Mouse (Mus musculus) limb, embryonic 12.5 days (tissue): ENCODE data around the gene BC030499. TPM values are rescaled to one million over a fixed set of nuclear protein-coding genes. Genes with fewer than 3 reads are reported as not detected.

ENCODE experiments used
- ATAC-seq: fragments of 200-750 bp; cut with Nextera tagmentation; 2 replicates; pipeline ENCODE4 v1.8.0; 2017; ENCODE audit warnings: low read depth, moderate TSS enrichment; ENCODE audit not compliant: insufficient number of reproducible peaks, insufficient read depth, low FRiP score, low TSS enrichment
- H3K27ac ChIP-seq: fragments of 300-500 bp; sonication (generic); 2 replicates; pipeline ENCODE4 v1.5.1; 2016; ENCODE audit warnings: mild to moderate bottlenecking, moderate library complexity
- H3K27me3 ChIP-seq: fragments of 300-500 bp; sonication (generic); 2 replicates; pipeline ENCODE4 v1.6.1; 2016; ENCODE audit warnings: mild to moderate bottlenecking, moderate library complexity
- H3K36me3 ChIP-seq: fragments of 300-500 bp; sonication (generic); 2 replicates; pipeline ENCODE4 v1.6.1; 2016; ENCODE audit warnings: mild to moderate bottlenecking, moderate library complexity
- H3K4me1 ChIP-seq: fragments of 300-500 bp; sonication (generic); replicated peaks from 2 replicates; pipeline ENCODE4 v1.6.1; 2016
- H3K4me2 ChIP-seq: fragments of 300-500 bp; sonication (generic); 2 replicates; pipeline ENCODE4 v1.6.1; 2016; ENCODE audit warnings: mild to moderate bottlenecking, moderate library complexity
- H3K4me3 ChIP-seq: fragments of 300-500 bp; sonication (generic); replicated peaks from 2 replicates; pipeline ENCODE4 v1.5.1; 2016; ENCODE audit warnings: mild to moderate bottlenecking
- H3K9ac ChIP-seq: fragments of 300-500 bp; sonication (generic); replicated peaks from 2 replicates; pipeline ENCODE4 v1.6.1; 2016; ENCODE audit warnings: mild to moderate bottlenecking, moderate library complexity
- H3K9me3 ChIP-seq: fragments of 300-500 bp; sonication (generic); 2 replicates; pipeline ENCODE4 v1.6.1; 2016; ENCODE audit warnings: mild to moderate bottlenecking, moderate library complexity
- WGBS: fragments of 180-500 bp; shearing (Covaris S2); methylation state at CpG from one replicate; pipeline ENCODE4 v1.1.7; 2016; 5-methylcytosine and 5-hydroxymethylcytosine counted together
- polyA plus RNA-seq: library from polyadenylated mRNA; unstranded; fragments of >200 nt; fragmentation: Nextera tagmentation; extraction: Ambion mirVana; gene quantifications from 2 replicates; pipeline ENCODE4 v1.2.1, GENCODE M21; 2016

BC030499 gene
- polyA plus RNA-seq, 1 experiment from 2014 or later: 0.26 TPM

DNA sequence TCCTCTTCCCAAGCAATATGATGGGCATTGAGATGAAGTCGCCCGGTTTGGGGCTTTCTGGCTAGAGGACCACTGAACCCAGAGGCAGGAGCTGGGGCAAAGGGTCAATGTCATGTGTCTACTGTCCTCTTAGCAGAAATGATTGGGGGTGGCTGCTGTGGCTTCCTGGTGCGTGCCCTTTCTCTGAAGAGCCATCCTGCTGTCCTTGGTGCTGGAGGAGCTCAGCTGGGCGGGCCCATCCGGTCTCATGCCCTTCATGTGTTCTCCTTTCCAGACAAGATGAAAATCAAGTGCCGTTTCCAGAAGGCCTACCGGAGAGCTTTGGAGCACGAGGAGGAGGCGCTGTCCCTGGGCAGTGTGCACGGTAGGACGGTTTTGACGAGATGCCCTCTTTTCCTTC, 42.0 kb downstream of the BC030499 start:
- H3K9ac ChIP-seq: no peak overlapping the region
- no peaks in the 10 kb centered on the region for H3K9me3 ChIP-seq
- H3K27ac ChIP-seq: no peak overlapping the region
- H3K4me2 ChIP-seq: no peak overlapping the region
- H3K4me3 ChIP-seq: no peak overlapping the region
- no peak for ATAC-seq
- H3K27me3 ChIP-seq: no peaks in the 10 kb centered on the region
- H3K4me1 ChIP-seq: peaks cover 11% of the 10 kb centered on the region
- H3K36me3 ChIP-seq: peaks cover 57% of the 10 kb centered on the region
- WGBS: 96% methylated on average over 12 of the region's 12 CpGs

DNA sequence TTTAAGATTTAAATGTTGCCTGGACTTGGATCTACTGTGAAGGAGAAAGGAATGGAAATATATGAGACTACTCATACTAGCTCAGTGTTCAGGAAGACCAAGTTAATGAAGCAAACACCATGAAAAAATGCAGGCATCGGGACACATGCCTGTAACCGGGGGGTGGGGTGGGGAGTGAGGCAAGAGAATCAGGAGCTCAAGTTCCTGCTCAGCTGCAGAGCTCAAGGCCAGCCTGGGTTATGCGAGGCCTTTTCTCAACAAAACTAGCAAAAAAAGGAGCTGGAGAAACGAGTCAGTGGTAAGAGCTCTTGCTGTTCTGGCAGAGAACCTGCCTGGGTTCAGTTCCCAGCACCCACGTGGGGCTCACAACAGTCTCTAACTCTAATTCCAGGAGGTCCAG, 43.4 kb downstream of the BC030499 start:
- no peak overlapping the region for H3K9ac ChIP-seq
- no peaks in the 10 kb centered on the region for H3K27me3 ChIP-seq
- H3K27ac ChIP-seq: no peak overlapping the region
- no peak for ATAC-seq
- H3K36me3 ChIP-seq: peaks cover 70% of the 10 kb centered on the region
- H3K4me2 ChIP-seq: no peak overlapping the region
- H3K4me1 ChIP-seq: peaks cover 7% of the 10 kb centered on the region
- no peak overlapping the region for H3K4me3 ChIP-seq
- 92% methylated on average over 5 of the region's 5 CpGs for WGBS
- H3K9me3 ChIP-seq: no peaks in the 10 kb centered on the region

DNA sequence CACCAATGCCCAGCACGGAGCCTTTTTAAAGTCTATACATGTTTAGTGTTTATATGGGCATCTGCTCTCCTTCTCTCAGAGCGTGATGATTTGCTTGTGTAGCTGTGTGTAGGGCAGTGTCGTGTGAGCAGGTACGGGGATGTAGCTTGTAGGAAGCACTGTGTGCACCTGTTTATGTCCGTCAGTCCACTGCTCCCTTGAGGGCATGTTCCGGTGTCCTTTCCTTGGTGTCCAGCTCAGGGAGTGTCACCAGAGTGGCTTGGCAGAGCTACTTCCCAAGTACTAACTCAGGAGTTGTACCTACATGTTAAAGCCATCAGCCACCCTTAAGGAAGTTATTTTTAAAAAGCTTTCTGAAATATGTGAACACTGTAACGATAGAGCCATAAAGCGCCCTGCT, 46.4 kb downstream of the BC030499 start:
- no peak overlapping the region for H3K27ac ChIP-seq
- no peaks in the 10 kb centered on the region for H3K27me3 ChIP-seq
- no peak for ATAC-seq
- peaks cover 97% of the 10 kb centered on the region for H3K36me3 ChIP-seq
- H3K9ac ChIP-seq: no peak overlapping the region
- H3K4me1 ChIP-seq: no peaks in the 10 kb centered on the region
- H3K4me3 ChIP-seq: no peak overlapping the region
- H3K4me2 ChIP-seq: no peak overlapping the region
- 94% methylated on average over 8 of the region's 8 CpGs for WGBS
- H3K9me3 ChIP-seq: no peaks in the 10 kb centered on the region

GRCm38 (mm10) chr11:78341702-78342101, 51.1 kb downstream of the BC030499 start:
- no peak overlapping the region for H3K4me2 ChIP-seq
- peaks cover 28% of the 10 kb centered on the region for H3K4me1 ChIP-seq
- H3K36me3 ChIP-seq: peaks cover 53% of the 10 kb centered on the region
- H3K27ac ChIP-seq: no peak overlapping the region
- ATAC-seq: no peak
- no peaks in the 10 kb centered on the region for H3K27me3 ChIP-seq
- H3K9me3 ChIP-seq: no peaks in the 10 kb centered on the region
- 85% methylated on average over 12 of the region's 12 CpGs for WGBS
- H3K4me3 ChIP-seq: no peak overlapping the region
- H3K9ac ChIP-seq: 0 out of 2 replicates have a peak overlapping the region, but pooled peaks have one; percentile 12

DNA sequence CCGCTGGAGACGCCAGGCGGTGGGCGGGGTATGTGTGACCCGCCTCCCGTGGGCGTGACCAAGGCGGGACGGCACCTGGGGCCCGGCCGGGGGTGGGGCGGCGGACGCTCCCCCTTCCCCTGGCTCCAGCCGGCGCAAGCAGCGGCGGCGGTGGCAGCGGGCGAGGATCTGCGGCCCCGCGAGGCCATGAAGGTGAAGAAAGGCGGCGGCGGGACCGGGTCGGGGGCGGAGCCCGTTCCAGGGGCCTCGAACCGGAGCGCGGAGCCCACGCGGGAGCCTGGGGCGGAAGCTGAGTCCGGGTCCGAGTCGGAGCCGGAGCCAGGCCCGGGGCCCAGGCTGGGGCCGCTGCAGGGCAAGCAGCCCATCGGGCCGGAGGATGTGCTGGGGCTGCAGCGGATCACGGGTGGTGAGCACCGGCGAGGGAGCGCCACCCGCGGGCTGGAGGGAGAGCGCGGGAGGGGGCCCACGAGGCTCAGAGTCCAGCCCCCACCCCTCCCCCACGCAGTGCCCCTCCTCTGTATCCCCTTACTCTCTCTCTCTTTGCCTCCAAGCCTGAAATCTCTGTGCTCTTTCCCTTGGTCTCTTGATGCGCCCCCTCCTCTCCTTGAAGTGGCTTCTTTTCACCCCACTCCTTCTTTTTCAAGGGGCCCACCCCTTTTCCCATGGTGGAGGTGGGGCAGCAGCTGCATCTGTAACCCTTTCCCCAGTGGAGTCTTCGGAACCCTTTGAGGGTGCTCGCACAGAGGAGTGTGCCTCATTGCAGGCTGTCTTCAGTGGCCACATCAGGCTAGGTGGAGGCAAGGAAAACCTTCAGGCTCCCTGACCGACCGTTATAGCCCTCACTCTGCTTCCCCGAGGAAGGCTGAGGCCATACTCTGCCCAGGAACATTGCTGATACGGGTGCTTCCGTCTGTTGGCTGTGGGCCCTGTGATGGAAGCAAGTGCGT, 53.0 kb downstream of the BC030499 start, which contains the start of gene Unc119:
Unc119 (plus strand) TSS at position 102 of the 947 bp plus-strand sequence.
- peaks cover 47% of the 10 kb centered on the region for H3K36me3 ChIP-seq
- WGBS: 1% methylated on average over 65 of the region's 66 CpGs
- H3K4me1 ChIP-seq: peaks cover 29% of the 10 kb centered on the region
- H3K27me3 ChIP-seq: no peaks in the 10 kb centered on the region
- peak within 1 kb of the TSS; percentile 95 for H3K27ac ChIP-seq
- peak within 1 kb of the TSS; percentile 65 for H3K4me2 ChIP-seq
- H3K4me3 ChIP-seq: peak within 1 kb of the TSS; percentile 89
- peak; percentile 71; the same call in 1 of the 2 replicates for ATAC-seq
- H3K9ac ChIP-seq: peak within 1 kb of the TSS; percentile 91
- H3K9me3 ChIP-seq: no peaks in the 10 kb centered on the region

- ATAC-seq: no peak
- peak overlapping the region; percentile 95; the same call in 1 of the 2 replicates for H3K27ac ChIP-seq
- H3K9me3 ChIP-seq: no peaks in the 10 kb centered on the region
- H3K9ac ChIP-seq: peak overlapping the region; percentile 91
- H3K27me3 ChIP-seq: no peaks in the 10 kb centered on the region
- 85% methylated on average over 6 of the region's 6 CpGs for WGBS
- H3K4me1 ChIP-seq: peaks cover 29% of the 10 kb centered on the region
- H3K4me2 ChIP-seq: peak overlapping the region; percentile 65
- peak overlapping the region; percentile 89 for H3K4me3 ChIP-seq
- peaks cover 47% of the 10 kb centered on the region for H3K36me3 ChIP-seq
Measured at GRCm38 (mm10) chr11:78344328-78344889, 53.8 kb downstream of the BC030499 start.

- ATAC-seq: no peak
- Histone ChIP-seq H3K27ac (no peak overlapping the region), H3K36me3 (peaks cover 46% of the 10 kb centered on the region), H3K4me2 (peak overlapping the region; percentile 65), H3K9me3 (no peaks in the 10 kb centered on the region), H3K9ac (peak overlapping the region; percentile 27), H3K4me3 (peak overlapping the region; percentile 12), H3K27me3 (no peaks in the 10 kb centered on the region), H3K4me1 (peaks cover 29% of the 10 kb centered on the region)
- WGBS: 59% methylated on average over 8 of the region's 8 CpGs
Measured at GRCm38 (mm10) chr11:78344890-78345715, 54.5 kb downstream of the BC030499 start.

- H3K9me3 ChIP-seq: no peaks in the 10 kb centered on the region
- H3K4me1 ChIP-seq: peaks cover 29% of the 10 kb centered on the region
- no peaks in the 10 kb centered on the region for H3K27me3 ChIP-seq
- no peak overlapping the region for H3K4me3 ChIP-seq
- no peak overlapping the region for H3K4me2 ChIP-seq
- WGBS: 86% methylated on average over 7 of the region's 7 CpGs
- ATAC-seq: no peak
- H3K27ac ChIP-seq: no peak overlapping the region
- peak overlapping the region; percentile 24; the same call in 1 of the 2 replicates for H3K9ac ChIP-seq
- peaks cover 40% of the 10 kb centered on the region for H3K36me3 ChIP-seq
Measured at GRCm38 (mm10) chr11:78345801-78346200, 55.2 kb downstream of the BC030499 start.

Other genes with a start within 250 kb of the BC030499 start
- 39.2 and 41.0 TPM in 2 replicates for gene Eral1, start 210.5 kb upstream of the BC030499 start, polyA plus RNA-seq
- 12.7 and 14.5 TPM in 2 replicates for gene Fam222b, start 196.2 kb upstream of the BC030499 start, polyA plus RNA-seq
- 115 and 128 TPM in 2 replicates for gene Traf4, start 125.3 kb upstream of the BC030499 start, polyA plus RNA-seq
- gene Nek8, start 114.2 kb upstream of the BC030499 start, polyA plus RNA-seq: 18.3 and 20.4 TPM in 2 replicates
- 11.6 and 11.9 TPM in 2 replicates for gene Tlcd1, start 114.1 kb upstream of the BC030499 start, polyA plus RNA-seq
- gene Rpl23a, start 107.3 kb upstream of the BC030499 start, polyA plus RNA-seq: 1,381 and 1,432 TPM in 2 replicates
- gene Rab34, start 102.4 kb upstream of the BC030499 start, polyA plus RNA-seq: 149 and 157 TPM in 2 replicates
- 1.9 and 2.7 TPM in 2 replicates for gene Proca1, start 97.4 kb upstream of the BC030499 start, polyA plus RNA-seq
- gene Sdf2, start 45.1 kb upstream of the BC030499 start, polyA plus RNA-seq: 49.5 and 54.8 TPM in 2 replicates
- gene Supt6, start 44.9 kb upstream of the BC030499 start, polyA plus RNA-seq: 36.8 and 42.2 TPM in 2 replicates
- 79.1 and 81.8 TPM in 2 replicates for gene 2610507B11Rik, start 29.1 kb upstream of the BC030499 start, polyA plus RNA-seq
- gene Spag5, start 10.7 kb downstream of the BC030499 start, polyA plus RNA-seq: 55.3 and 63.6 TPM in 2 replicates
- 4.0 and 5.0 TPM in 2 replicates for gene Aldoc, start 32.1 kb downstream of the BC030499 start, polyA plus RNA-seq
- 68.8 and 72.5 TPM in 2 replicates for gene Pigs, start 37.6 kb downstream of the BC030499 start, polyA plus RNA-seq
- gene Unc119, start 52.6 kb downstream of the BC030499 start, polyA plus RNA-seq: 94.8 and 96.3 TPM in 2 replicates
- not detected in 2 replicates for gene Foxn1, start 95.7 kb downstream of the BC030499 start, polyA plus RNA-seq
- gene Slc13a2, start 131.4 kb downstream of the BC030499 start, polyA plus RNA-seq: not detected in 2 replicates
- gene Slc46a1, start 174.9 kb downstream of the BC030499 start, polyA plus RNA-seq: 15.0 and 17.1 TPM in 2 replicates
- gene Sarm1, start 206.9 kb downstream of the BC030499 start, polyA plus RNA-seq: 2.8 TPM in 2 replicates
- gene Vtn, start 208.2 kb downstream of the BC030499 start, polyA plus RNA-seq: 0.26 and 0.28 TPM in 2 replicates
- gene Sebox, start 212.6 kb downstream of the BC030499 start, polyA plus RNA-seq: not detected in 2 replicates
- 51.9 and 56.1 TPM in 2 replicates for gene Tmem199, start 221.3 kb downstream of the BC030499 start, polyA plus RNA-seq
- 176 and 180 TPM in 2 replicates for gene Poldip2, start 221.4 kb downstream of the BC030499 start, polyA plus RNA-seq
- 70.4 and 72.5 TPM in 2 replicates for gene Tnfaip1, start 245.5 kb downstream of the BC030499 start, polyA plus RNA-seq
- 129 and 132 TPM in 2 replicates for gene Ift20, start 245.5 kb downstream of the BC030499 start, polyA plus RNA-seq